Mouse (Mus musculus) brain, embryonic 14.5 days (tissue): ENCODE data around the gene Htatip2. TPM values are rescaled to one million over a fixed set of nuclear protein-coding genes. Genes with fewer than 3 reads are reported as not detected.

ENCODE experiments used
- DNase-seq: peaks from one replicate; pipeline ENCODE4 v3.0.0-alpha.2; 2011; ENCODE audit warnings: low read depth
- CTCF ChIP-seq: fragments of 200-500 bp; IDR thresholded peaks from 2 replicates; pipeline ENCODE4 v1.5.1; 2012; ENCODE audit warnings: inconsistent platforms, mild to moderate bottlenecking, moderate library complexity, borderline replicate concordance; ENCODE audit not compliant: insufficient read depth, insufficient read length; ENCODE audit errors: extremely low read depth
- POLR2A ChIP-seq: fragments of 200-500 bp; IDR thresholded peaks from 2 replicates; pipeline ENCODE4 v1.6.1; 2012; ENCODE audit warnings: mild to moderate bottlenecking, inconsistent platforms, borderline replicate concordance; ENCODE audit not compliant: poor library complexity, insufficient read depth, insufficient read length, severe bottlenecking; ENCODE audit errors: extremely low read depth
- polyA plus RNA-seq: library from polyadenylated mRNA; depleted of rRNA; stranded (reverse); fragments of >200 nt; gene quantifications from 2 replicates; pipeline ENCODE4 v1.2.3, GENCODE M21; 2012; rRNA removed

Gene Htatip2
- polyA plus RNA-seq = 1.3 and 1.5 TPM in 2 replicates

DNA sequence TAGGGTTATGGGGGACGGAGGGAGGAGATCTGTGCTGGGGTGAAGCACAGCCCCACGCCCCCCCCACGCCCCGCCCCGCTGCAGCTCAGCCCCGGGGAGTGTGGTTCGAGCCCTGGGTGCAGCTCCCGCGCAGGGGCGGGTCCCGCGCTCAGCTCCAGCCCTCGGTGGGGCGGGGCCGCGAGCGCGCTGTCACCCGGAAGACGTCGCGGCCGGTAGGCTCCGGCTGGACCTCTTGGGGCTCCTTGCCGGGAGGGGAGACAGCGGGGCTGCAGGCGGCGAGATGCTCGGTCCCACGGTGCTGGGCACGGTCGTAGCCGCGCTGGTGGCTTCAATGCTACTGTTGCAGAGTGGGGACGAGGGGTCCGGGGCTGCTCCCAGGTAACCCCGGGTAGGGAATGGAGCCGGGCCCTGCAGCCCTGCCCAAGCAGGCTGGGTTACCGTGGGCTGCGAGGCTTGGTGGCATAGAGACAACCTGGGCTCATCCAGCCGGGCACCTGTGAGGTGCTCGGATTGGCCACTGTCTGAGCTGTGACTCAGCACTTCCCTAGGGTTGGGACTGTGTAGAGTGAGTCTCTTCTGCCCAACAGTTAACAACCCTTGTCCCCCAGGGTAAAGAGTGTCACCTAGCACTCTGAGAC is at the start of gene Htatip2:
Htatip2 (plus strand) TSS at position 182 of the 638 bp plus-strand sequence.
- TF ChIP-seq CTCF (no peak), POLR2A (no peak)
- no peak for DNase-seq

DNA sequence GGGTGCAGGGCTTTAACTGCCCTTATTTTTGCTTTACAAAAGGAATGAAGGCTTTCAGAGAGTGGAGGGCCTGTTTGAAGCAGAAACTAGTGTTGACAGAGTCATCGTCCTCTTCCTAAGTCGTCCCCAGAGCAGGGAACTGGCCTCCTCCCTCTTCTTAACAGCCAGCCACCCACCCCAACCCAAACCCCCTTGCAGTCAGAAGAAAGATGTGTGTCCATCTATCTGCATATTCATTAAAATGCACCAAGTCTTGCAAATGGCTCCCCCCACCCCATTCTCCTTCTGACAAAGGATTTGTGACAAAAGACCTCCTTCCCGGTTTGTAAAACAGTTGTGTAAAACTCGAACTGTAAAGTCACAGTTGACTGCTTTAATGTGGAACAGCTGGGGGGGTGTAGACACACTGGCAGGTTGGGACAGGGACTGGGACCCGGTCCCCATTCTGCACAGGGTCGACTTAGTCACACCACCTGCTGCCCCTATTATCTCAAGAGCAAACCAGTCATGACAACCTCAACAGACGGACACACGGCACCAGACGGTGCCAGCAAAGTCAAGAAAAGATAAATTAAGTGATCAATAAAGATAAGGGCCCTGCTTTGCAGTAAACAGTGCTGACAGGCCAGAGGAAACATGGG is 49.4 kb upstream of the Htatip2 start:
- peak; percentile 47 for DNase-seq
- TF ChIP-seq CTCF (no peak), POLR2A (no peak)

DNA sequence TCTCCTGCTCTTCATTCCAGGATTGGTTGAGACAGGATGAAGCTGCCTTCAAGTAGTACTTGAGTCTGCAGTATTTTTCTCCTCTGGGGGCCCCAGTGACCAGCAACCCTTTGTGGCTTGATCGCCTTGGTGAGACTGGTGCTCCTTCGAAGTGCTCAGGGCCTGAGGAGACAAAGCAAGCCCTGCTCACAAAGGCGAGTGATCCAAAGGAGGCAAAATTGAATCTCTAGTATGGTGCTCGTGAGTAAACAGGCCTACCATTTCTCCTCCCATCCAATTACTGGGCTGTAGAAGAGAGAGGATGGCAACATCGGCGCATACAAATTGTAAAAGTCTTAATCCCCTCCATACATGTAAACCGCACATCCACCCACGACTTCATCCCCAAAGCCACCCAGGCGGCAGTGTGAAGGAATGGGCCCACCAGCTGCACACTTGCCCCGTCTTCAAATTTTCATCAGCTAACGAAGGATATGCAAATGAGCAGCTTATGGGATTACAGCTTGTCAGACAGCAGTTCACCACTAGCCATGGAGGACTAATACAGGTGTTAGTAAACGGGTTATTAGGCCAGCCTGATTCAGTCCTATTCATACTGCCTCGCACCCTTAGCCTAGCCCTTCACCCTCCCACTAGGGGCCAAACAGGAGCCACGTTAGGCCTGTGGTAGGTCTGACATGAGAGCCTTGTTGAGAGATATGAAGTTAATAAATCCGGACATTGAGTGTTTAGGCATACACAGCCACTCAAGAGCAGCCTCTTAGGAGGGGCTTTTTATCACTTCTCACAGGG is 40.8 kb upstream of the Htatip2 start:
- no peak for TF ChIP-seq CTCF
- TF ChIP-seq POLR2A = no peak
- no peak for DNase-seq

DNA sequence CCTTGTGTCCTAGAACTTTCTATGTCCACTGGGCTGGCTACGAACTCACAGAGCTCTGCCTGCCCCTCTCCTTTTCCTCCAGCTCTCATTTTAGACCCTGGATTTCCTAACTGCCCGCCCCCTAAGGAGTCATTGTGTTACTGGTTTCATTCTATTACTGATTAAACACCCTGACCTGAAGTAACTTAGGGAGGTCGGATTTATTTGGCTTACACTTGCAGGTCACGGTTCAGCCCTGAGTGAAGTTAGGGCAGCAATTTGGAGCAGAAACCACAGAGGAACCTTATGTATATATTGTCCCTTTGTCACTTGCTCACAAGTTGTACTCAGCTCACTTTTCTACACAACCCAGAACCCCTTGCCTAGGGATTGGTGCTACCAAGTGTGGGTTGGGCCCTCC is 24.6 kb upstream of the Htatip2 start:
- TF ChIP-seq CTCF (no peak), POLR2A (no peak)
- no peak for DNase-seq

DNA sequence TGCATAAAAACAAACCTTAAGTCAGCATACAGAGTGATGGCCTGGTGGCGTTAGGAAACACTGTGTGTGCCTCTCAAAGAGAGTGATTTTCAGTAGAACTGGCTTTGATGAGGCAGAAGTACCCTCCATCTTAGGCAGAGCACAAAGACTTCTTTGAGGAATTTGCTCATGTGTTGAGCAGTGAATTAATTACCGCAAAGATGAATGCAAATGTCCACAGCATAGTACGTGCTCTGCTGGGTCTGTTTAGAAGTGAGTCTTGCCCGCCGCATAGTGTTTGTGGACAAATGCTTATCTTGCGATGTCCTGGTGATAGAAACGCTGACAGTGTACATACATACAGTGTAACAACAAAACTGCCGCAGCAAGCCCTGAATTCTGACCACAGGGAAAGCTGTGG is 19.5 kb upstream of the Htatip2 start:
- DNase-seq = peak; percentile 65
- no peak for TF ChIP-seq POLR2A
- TF ChIP-seq CTCF = no peak

DNA sequence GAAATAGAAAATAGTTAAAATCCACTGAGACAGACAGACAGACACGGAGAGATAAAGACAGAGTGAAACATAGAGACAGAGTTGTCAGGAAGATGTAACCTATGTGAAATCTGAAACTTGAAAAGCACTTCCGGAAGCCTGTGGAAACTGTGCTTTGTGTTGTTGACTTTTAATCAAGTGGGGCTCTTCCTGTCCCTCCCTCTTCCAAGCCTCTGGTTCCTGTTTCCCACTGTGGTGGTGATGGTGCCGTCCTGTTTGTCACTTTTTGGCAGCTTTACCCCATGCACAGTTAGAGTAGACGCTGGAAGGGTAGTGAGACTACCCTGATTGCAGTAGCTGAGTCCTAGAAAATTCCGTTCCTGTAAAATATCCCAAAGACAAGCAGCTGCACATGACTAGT is 17.4 kb upstream of the Htatip2 start:
- no peak for DNase-seq
- TF ChIP-seq CTCF = no peak
- no peak for TF ChIP-seq POLR2A

DNA sequence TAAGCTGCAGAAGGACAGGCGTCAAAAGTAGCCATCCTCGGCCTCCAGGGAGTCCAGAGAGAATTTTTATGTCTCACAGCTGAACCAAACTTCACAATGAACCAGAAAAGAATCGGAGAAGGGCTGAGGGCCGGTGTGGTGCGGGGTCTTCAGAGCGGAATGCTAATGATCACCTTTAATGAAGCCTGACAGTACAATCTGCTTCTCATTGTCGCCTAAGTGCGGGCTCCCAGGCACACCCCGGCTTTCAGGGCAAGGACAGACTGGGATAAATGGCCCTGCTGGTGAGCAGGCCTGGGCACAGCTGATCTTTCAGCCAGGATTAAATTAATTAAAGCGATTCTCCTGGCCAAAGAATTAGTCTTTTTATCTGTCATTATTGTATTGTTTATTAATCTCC is 17.0 kb upstream of the Htatip2 start:
- peak; percentile 76 for DNase-seq
- TF ChIP-seq POLR2A (no peak), CTCF (no peak)

DNA sequence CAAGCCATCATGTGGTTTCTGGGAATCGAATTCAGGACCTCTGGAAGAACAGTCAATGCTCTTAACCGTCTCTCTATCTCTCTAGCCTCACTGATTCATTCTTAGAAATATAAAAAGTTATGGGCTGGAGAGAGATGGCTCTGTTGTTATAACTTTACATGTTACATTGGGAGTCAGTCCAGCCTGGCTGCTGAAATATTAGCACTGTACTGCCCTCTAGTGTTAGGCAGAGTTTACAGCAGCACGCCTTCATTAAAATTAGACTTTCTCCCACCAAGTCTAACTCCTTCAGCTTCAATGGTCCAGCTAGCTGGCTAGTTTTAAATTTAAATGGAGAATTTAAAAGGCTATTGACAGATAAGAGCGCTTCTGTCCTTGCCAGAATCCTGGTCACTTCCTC is 7.8 kb upstream of the Htatip2 start:
- DNase-seq = peak; percentile 81
- TF ChIP-seq CTCF (peak; percentile 81; the same call in 1 of the 2 replicates), POLR2A (no peak)

DNA sequence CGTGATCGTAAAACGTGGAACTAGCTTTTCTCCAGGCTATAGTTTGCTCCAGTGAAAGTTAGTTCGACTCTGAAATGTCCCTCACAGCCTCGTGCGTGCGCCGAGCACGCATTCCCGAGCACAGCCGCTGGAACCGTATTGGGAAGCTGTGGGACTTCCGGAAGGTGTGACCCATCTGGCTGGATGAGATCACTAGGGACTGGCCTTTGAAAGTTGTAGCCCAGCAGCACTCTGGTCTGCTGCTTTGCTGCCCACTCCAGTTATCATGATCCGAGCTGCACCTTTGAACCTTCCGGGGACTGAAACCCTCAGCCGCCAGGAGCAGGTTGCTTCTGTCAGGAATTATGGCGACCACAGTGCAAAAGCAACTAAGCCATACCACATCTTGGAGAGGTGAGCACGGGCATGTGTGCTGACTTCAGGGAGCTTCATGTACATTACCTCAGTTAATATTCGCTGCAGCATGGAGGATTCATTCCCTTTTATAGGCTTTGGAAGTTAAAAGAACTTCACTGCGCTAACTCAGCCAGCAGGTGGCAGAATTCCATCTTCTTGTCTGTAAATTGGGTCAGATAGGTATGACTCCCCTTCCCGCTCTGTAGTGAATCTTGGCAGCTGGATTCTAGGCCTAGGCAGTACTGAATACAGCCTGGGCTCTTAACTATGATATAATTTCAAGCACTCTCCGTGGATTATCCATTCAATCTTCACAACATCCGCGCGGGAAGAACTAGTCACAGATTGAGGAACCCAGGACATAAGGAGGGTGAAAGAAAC is 6.0 kb upstream of the Htatip2 start:
- DNase-seq = peak; percentile 80
- TF ChIP-seq CTCF = peak; percentile 63; the same call in 1 of the 2 replicates
- TF ChIP-seq POLR2A = no peak

DNA sequence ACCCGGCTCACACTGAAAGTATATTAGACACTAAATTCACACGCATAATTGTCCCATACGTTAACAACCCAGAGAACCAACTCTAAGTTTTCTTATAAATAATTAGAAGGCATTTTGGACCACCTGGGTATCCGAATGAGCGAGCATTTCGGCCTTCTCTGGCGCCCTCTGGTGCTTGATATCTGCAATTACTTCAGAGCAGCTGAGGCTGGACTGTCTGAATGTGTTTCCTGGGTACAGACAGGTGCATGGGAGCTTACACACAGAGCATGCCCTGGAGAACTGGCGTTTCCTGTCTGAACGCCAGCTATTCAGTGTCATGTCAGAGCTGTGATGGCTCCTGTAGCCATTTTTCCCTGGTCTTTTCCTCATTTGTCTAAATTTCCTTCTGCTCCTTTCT is 4.1 kb upstream of the Htatip2 start:
- DNase-seq = peak; percentile 64
- TF ChIP-seq CTCF (peak; percentile 83), POLR2A (no peak)

DNA sequence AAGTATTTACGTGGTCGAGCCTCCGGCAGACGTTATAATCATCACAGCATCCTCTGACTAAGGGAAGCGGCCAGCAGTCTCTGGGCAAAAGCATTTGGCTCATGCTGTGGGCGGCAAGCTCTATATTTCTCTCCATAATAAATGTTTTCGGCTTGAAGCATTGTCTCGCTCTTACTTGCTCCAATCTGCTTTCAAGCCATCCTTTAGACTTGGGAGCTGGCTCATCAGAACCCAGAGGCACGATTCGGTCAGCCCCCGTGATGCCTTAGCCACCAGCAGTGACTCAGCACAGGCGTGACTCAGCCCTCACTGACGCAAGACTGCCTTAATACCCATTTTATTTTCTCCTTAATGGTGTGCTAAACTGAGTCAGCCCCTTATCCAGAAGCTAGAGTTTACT is 3.7 kb downstream of the Htatip2 start:
- no peak for TF ChIP-seq CTCF
- no peak for TF ChIP-seq POLR2A
- no peak for DNase-seq

DNA sequence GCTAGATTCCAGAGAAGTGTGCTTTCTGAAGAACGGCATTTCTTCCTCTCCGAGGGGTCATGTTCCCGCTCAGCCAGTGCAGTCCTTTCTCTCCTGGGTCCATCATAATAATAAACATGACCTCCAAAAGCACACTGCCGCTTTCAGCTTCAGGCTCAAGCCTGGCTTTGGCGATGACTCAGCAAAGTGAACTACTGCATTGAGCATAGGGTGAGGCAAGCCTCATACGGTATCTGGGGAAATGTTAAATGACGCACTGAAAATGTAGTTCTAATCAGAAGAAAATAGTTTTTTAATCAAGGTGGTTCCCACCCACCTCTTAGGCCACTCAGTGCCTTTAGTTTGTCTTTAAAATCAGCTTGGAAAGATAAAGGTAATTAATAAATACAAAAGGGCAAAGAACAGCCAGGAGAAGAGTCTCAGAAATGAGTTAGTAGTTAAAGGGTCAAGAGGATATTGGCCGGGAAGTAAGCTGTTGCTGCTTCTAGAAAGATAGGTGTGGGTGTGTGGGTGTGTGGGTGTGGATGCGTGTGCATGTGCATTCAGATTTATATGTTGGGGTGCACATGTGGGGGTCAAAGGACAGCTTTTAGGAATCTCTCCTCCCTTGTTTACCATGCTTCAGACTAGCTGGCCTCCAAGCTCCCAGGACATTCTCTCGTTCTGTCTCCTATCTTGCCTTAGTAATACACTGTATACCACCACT is 5.2 kb downstream of the Htatip2 start:
- no peak for TF ChIP-seq CTCF
- TF ChIP-seq POLR2A = no peak
- DNase-seq = no peak
